Mouse (Mus musculus) MEL (cell line): ENCODE data around the gene Msl2.

Experiments used
- CTCF ChIP-seq, 3 experiments: IDR thresholded peaks in 2 of 3; conservative IDR thresholded peaks in 1 of 3; 2 replicates each; pipeline ENCODE4 v1.5.1; 2011 to 2012; ENCODE audit warnings: low read length in 3 of 3, low read depth in 2 of 3, mild to moderate bottlenecking in 2 of 3, improper control_type of control experiment in 1 of 3, inconsistent platforms in 1 of 3, mixed read lengths in 1 of 3, moderate library complexity in 1 of 3; ENCODE audit not compliant: control insufficient read depth in 1 of 3, insufficient read depth in 1 of 3, poor library complexity in 1 of 3, severe bottlenecking in 1 of 3
- EP300 ChIP-seq, 2 experiments: IDR thresholded peaks; 2 replicates each; pipeline ENCODE4 v1.6.1; 2011; ENCODE audit warnings: improper control_type of control experiment in 2 of 2, low read length in 2 of 2, low read depth in 1 of 2, mild to moderate bottlenecking in 1 of 2
- GATA1 ChIP-seq: IDR thresholded peaks from 2 replicates; pipeline ENCODE4 v1.6.1; 2011; ENCODE audit warnings: low read depth, low read length, improper control_type of control experiment
- MXI1 ChIP-seq: IDR thresholded peaks from 2 replicates; pipeline ENCODE4 v1.6.1; 2011; ENCODE audit warnings: mild to moderate bottlenecking, low read depth, low read length, improper control_type of control experiment
- NELFE ChIP-seq: IDR thresholded peaks from 2 replicates; pipeline ENCODE4 v1.6.1; 2011; ENCODE audit warnings: low read depth, low read length, improper control_type of control experiment
- POLR2A ChIP-seq, 2 experiments: IDR thresholded peaks; 2 replicates each; pipeline ENCODE4 v1.6.1; 2011 to 2012; ENCODE audit warnings: low read length in 2 of 2, mild to moderate bottlenecking in 2 of 2, control low read depth in 1 of 2, improper control_type of control experiment in 1 of 2, low read depth in 1 of 2, moderate library complexity in 1 of 2; ENCODE audit not compliant: control insufficient read depth in 1 of 2, insufficient read depth in 1 of 2, poor library complexity in 1 of 2
- POLR2AphosphoS2 ChIP-seq: IDR thresholded peaks from 2 replicates; pipeline ENCODE4 v1.6.1; 2011; ENCODE audit warnings: low read length, improper control_type of control experiment
- USF1 ChIP-seq: IDR thresholded peaks from 2 replicates; pipeline ENCODE4 v1.6.1; 2014; ENCODE audit warnings: low read depth, mild to moderate bottlenecking, inconsistent platforms, low read length, improper control_type of control experiment, moderate library complexity

DNA sequence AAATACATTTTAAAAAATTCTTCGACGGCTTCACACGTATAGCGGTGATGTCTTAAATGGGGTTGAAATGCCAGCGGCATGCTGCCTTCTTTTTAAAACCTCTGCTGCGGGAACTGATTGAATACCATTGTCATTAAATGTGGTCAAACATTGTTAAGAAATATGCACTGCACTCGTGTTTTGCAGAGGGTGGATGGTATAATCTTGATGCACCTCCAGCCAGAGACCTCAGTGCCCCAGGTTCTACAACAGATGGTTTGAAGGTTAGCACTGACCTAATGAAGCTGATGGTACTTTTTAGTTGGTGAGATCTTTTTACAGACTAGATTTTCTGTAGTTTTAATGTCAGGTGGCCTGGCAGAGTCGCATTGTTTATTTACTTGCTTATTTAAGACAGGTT, 1.8 kb downstream of the Msl2 start:
- TF ChIP-seq CTCF (IDR thresholded peaks at IDR 0.05 in 2 of 3, conservative IDR thresholded peaks at IDR 0.05 in 1 of 3; ENCODE audit: control insufficient read depth in 1 of 3, insufficient read depth in 1 of 3, low read depth in 2 of 3, low read length in 3 of 3, poor library complexity in 1 of 3, severe bottlenecking in 1 of 3) (no peak), POLR2A (IDR thresholded peaks at IDR 0.05; ENCODE audit: control insufficient read depth in 1 of 2, insufficient read depth in 1 of 2, low read depth in 1 of 2, low read length in 2 of 2, poor library complexity in 1 of 2) (no peak), NELFE (no peak), EP300 (IDR thresholded peaks at IDR 0.05; ENCODE audit: low read depth in 1 of 2, low read length in 2 of 2) (no peak), GATA1 (no peak), MXI1 (no peak; the same call in 1 of the 2 replicates), POLR2AphosphoS2 (no peak), USF1 (no peak)
